Mouse (Mus musculus) A20 (cell line): ENCODE measurements around the gene Lman1l.

Experiments
- DNase-seq: peaks from one replicate; pipeline ENCODE4 v3.0.0-alpha.2; 2011; ENCODE audit warnings: low read depth, low spot score

Gene Lman1l

GRCm38 (mm10) chr9:57584991-57585390, 35.6 kb downstream of the Lman1l start:
- peak; percentile 62 for DNase-seq

GRCm38 (mm10) chr9:57577144-57577849, 43.3 kb downstream of the Lman1l start:
- no peak for DNase-seq

- DNase-seq: no peak
These were observed 45.0 kb downstream of the Lman1l start for GRCm38 (mm10) chr9:57575577-57575976.

GRCm38 (mm10) chr9:57574397-57574796, 46.2 kb downstream of the Lman1l start:
- no peak for DNase-seq

GRCm38 (mm10) chr9:57568500-57568899, 52.1 kb downstream of the Lman1l start:
- DNase-seq: no peak

- DNase-seq: no peak
These were observed 53.7 kb downstream of the Lman1l start for GRCm38 (mm10) chr9:57566846-57567245.

- no peak for DNase-seq
These were observed 54.8 kb downstream of the Lman1l start for GRCm38 (mm10) chr9:57565741-57566221.

- DNase-seq: peak; percentile 53
These were observed 56.0 kb downstream of the Lman1l start for GRCm38 (mm10) chr9:57564609-57565008.

- peak; percentile 49 for DNase-seq
These were observed 57.6 kb downstream of the Lman1l start for GRCm38 (mm10) chr9:57562896-57563372.

- peak; percentile 90 for DNase-seq
These were observed 58.9 kb downstream of the Lman1l start for GRCm38 (mm10) chr9:57561711-57562099.

GRCm38 (mm10) chr9:57560861-57561710, 59.5 kb downstream of the Lman1l start, which contains the start of gene Scamp2:
Gene Scamp2, plus strand, starts transcription at chr9:57560943.
- peak; percentile 99 for DNase-seq

GRCm38 (mm10) chr9:57560263-57560662, 60.3 kb downstream of the Lman1l start:
- DNase-seq: no peak

GRCm38 (mm10) chr9:57559568-57559967, 61.0 kb downstream of the Lman1l start:
- no peak for DNase-seq

- peak; percentile 64 for DNase-seq
These were observed 61.9 kb downstream of the Lman1l start for GRCm38 (mm10) chr9:57558625-57559024.

GRCm38 (mm10) chr9:57557215-57557614, 63.4 kb downstream of the Lman1l start:
- no peak for DNase-seq
